Mouse (Mus musculus): ENCODE data around the gene Enho. TPM values are rescaled to one million over a fixed set of nuclear protein-coding genes. Genes with fewer than 3 reads are reported as not detected.

Enho gene
- polyA plus RNA-seq, 1 experiment from 2014 or later, result 15.4 TPM

GRCm38 (mm10) chr4:41681947-41682346 lies 41.8 kb upstream of the Enho start:
- H3K27ac ChIP-seq (ENCODE audit: low read depth), result peak overlapping the region; percentile 76; the same call in 1 of the 2 replicates
- DNase-seq, result peak; percentile 66
- no peaks in the 10 kb centered on the region for H3K9me3 ChIP-seq (ENCODE audit: low read depth, low read length)
- peaks cover 33% of the 10 kb centered on the region for H3K4me1 ChIP-seq (ENCODE audit: insufficient read depth)
- 0 out of 2 replicates have a peak, but pooled peaks cover 2% of the 10 kb centered on the region for H3K36me3 ChIP-seq (ENCODE audit: insufficient read depth)
- H3K27me3 ChIP-seq (ENCODE audit: insufficient read depth, low read length), result peaks cover 2% of the 10 kb centered on the region; the same call in 1 of the 2 replicates
- no peak for ATAC-seq (ENCODE audit: insufficient read depth)
- WGBS, result 42% methylated on average over 10 of the region's 10 CpGs
- H3K9ac ChIP-seq, result no peak overlapping the region
- H3K4me2 ChIP-seq, result no peak overlapping the region
- no peak for TF ChIP-seq CTCF (IDR thresholded peaks at IDR 0.05; ENCODE audit: low read depth)
- no peak overlapping the region for H3K4me3 ChIP-seq (ENCODE audit: low read depth, low read length)

GRCm38 (mm10) chr4:41681176-41681575 lies 41.1 kb upstream of the Enho start:
- Histone ChIP-seq H3K9ac (no peak overlapping the region), H3K4me1 (ENCODE audit: insufficient read depth) (peaks cover 40% of the 10 kb centered on the region), H3K4me2 (no peak overlapping the region), H3K27me3 (ENCODE audit: insufficient read depth, low read length) (peaks cover 2% of the 10 kb centered on the region; the same call in 1 of the 2 replicates), H3K36me3 (ENCODE audit: insufficient read depth) (0 out of 2 replicates have a peak, but pooled peaks cover 2% of the 10 kb centered on the region), H3K27ac (ENCODE audit: low read depth) (no peak overlapping the region), H3K9me3 (ENCODE audit: low read depth, low read length) (no peaks in the 10 kb centered on the region), H3K4me3 (ENCODE audit: low read depth, low read length) (no peak overlapping the region)
- ATAC-seq (ENCODE audit: insufficient read depth) (no peak), DNase-seq (no peak)
- TF ChIP-seq CTCF (IDR thresholded peaks at IDR 0.05; ENCODE audit: low read depth), result no peak
- 55% methylated on average over 4 of the region's 4 CpGs for WGBS

- Histone ChIP-seq H3K4me1 (ENCODE audit: insufficient read depth) (peaks cover 44% of the 10 kb centered on the region), H3K9ac (0 out of 2 replicates have a peak overlapping the region, but pooled peaks have one; percentile 24), H3K9me3 (ENCODE audit: low read depth, low read length) (no peaks in the 10 kb centered on the region), H3K36me3 (ENCODE audit: insufficient read depth) (0 out of 2 replicates have a peak, but pooled peaks cover 2% of the 10 kb centered on the region), H3K27me3 (ENCODE audit: insufficient read depth, low read length) (peaks cover 2% of the 10 kb centered on the region; the same call in 1 of the 2 replicates), H3K4me2 (no peak overlapping the region), H3K4me3 (ENCODE audit: low read depth, low read length) (no peak overlapping the region), H3K27ac (ENCODE audit: low read depth) (peak overlapping the region; percentile 5)
- 30% methylated on average over 1 of the region's 2 CpGs for WGBS
- ATAC-seq (ENCODE audit: insufficient read depth), result peak; percentile 29; the same call in 1 of the 2 replicates
- TF ChIP-seq CTCF (IDR thresholded peaks at IDR 0.05; ENCODE audit: low read depth), result no peak
- peak; percentile 55 for DNase-seq
These were observed 39.2 kb upstream of the Enho start for GRCm38 (mm10) chr4:41679291-41679690.

GRCm38 (mm10) chr4:41678863-41679262 lies 38.7 kb upstream of the Enho start:
- ATAC-seq (ENCODE audit: insufficient read depth), result no peak
- no peaks in the 10 kb centered on the region for H3K9me3 ChIP-seq (ENCODE audit: low read depth, low read length)
- H3K9ac ChIP-seq, result 0 out of 2 replicates have a peak overlapping the region, but pooled peaks have one; percentile 24
- no peak overlapping the region for H3K4me3 ChIP-seq (ENCODE audit: low read depth, low read length)
- WGBS, result 46% methylated on average over 6 of the region's 6 CpGs
- DNase-seq, result no peak
- peak overlapping the region; percentile 5; the same call in 1 of the 2 replicates for H3K27ac ChIP-seq (ENCODE audit: low read depth)
- 0 out of 2 replicates have a peak, but pooled peaks cover 2% of the 10 kb centered on the region for H3K36me3 ChIP-seq (ENCODE audit: insufficient read depth)
- peaks cover 2% of the 10 kb centered on the region for H3K27me3 ChIP-seq (ENCODE audit: insufficient read depth, low read length)
- H3K4me2 ChIP-seq, result no peak overlapping the region
- H3K4me1 ChIP-seq (ENCODE audit: insufficient read depth), result peaks cover 44% of the 10 kb centered on the region
- TF ChIP-seq CTCF (IDR thresholded peaks at IDR 0.05; ENCODE audit: low read depth), result no peak

GRCm38 (mm10) chr4:41677006-41677629 lies 37.0 kb upstream of the Enho start:
- Histone ChIP-seq H3K4me2 (peak overlapping the region; percentile 31), H3K27ac (ENCODE audit: low read depth) (peak overlapping the region; percentile 80; the same call in 1 of the 2 replicates), H3K4me3 (ENCODE audit: low read depth, low read length) (no peak overlapping the region), H3K9ac (peak overlapping the region; percentile 13; the same call in 1 of the 2 replicates), H3K27me3 (ENCODE audit: insufficient read depth, low read length) (peaks cover 4% of the 10 kb centered on the region), H3K36me3 (ENCODE audit: insufficient read depth) (0 out of 2 replicates have a peak, but pooled peaks cover 2% of the 10 kb centered on the region), H3K4me1 (ENCODE audit: insufficient read depth) (peaks cover 39% of the 10 kb centered on the region), H3K9me3 (ENCODE audit: low read depth, low read length) (no peaks in the 10 kb centered on the region)
- no peak for TF ChIP-seq CTCF (IDR thresholded peaks at IDR 0.05; ENCODE audit: low read depth)
- DNase-seq (peak; percentile 93), ATAC-seq (ENCODE audit: insufficient read depth) (peak; percentile 85)
- WGBS, result 34% methylated on average over 13 of the region's 13 CpGs

GRCm38 (mm10) chr4:41676248-41677005 lies 36.3 kb upstream of the Enho start:
- H3K9me3 ChIP-seq (ENCODE audit: low read depth, low read length), result no peaks in the 10 kb centered on the region
- WGBS, result 39% methylated on average over 17 of the region's 17 CpGs
- no peak for TF ChIP-seq CTCF (IDR thresholded peaks at IDR 0.05; ENCODE audit: low read depth)
- DNase-seq (peak; percentile 59), ATAC-seq (ENCODE audit: insufficient read depth) (no peak)
- peaks cover 43% of the 10 kb centered on the region for H3K4me1 ChIP-seq (ENCODE audit: insufficient read depth)
- peaks cover 4% of the 10 kb centered on the region; the same call in 1 of the 2 replicates for H3K27me3 ChIP-seq (ENCODE audit: insufficient read depth, low read length)
- H3K9ac ChIP-seq, result no peak overlapping the region
- H3K4me3 ChIP-seq (ENCODE audit: low read depth, low read length), result no peak overlapping the region
- H3K36me3 ChIP-seq (ENCODE audit: insufficient read depth), result 0 out of 2 replicates have a peak, but pooled peaks cover 2% of the 10 kb centered on the region
- H3K4me2 ChIP-seq, result peak overlapping the region; percentile 31; the same call in 1 of the 2 replicates
- H3K27ac ChIP-seq (ENCODE audit: low read depth), result peak overlapping the region; percentile 80

Data from lung, embryonic 14.5 days (tissue).